Comparison of ENCODE assay signal across 1 mouse cellular context in the genomic region with DNA sequence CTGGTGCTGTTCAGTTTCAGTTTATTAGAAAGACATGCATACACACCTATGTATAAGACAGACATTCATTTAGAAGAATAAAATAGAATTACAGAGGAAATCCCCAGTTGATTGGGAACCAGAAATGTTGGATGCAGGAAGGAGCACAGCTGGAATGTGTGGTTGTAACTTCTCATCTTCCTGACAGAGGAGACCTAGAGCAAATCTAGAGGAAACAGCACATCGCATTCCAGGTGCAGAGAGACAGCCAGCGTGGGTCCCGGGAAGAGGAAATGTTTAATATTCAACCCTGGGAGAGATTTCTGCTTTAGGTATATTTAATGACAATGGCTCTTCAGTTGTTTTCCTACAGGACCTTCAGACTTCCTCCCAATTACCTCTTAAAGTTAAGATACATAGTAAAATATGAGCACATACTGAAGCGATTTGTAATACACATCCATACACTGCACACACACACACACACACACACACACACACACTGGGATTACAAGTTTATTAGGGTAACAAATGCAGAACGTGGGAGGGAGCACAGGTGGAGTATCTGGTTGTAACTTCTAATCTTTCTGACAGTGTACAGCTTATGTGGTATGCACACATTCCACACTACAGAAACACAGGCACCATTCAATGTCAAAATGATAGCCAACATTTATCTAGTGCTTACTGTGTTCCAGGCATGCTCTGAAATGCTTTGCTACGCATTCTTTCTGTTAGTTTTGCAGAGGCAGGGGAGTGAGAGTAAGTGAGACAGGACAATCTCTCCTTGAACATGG.
TF ChIP-seq lines count a peak whose summit lies in the region.

No protein-coding gene starts in this region.

TF ChIP-seq in myocyte, 11 proteins besides CTCF, POLR2A, EP300 and RAD21 (continued from another document):
- TF ChIP-seq CEBPB (IDR thresholded peaks at IDR 0.05; ENCODE audit: insufficient read depth, poor library complexity, severe bottlenecking) (no peak), TCF3 (IDR thresholded peaks at IDR 0.05; ENCODE audit: insufficient read length, low read depth) (no peak), MAX (IDR thresholded peaks at IDR 0.05; ENCODE audit: low read depth) (no peak)
